Mouse (Mus musculus): ENCODE results near the gene Proser3.

DNA sequence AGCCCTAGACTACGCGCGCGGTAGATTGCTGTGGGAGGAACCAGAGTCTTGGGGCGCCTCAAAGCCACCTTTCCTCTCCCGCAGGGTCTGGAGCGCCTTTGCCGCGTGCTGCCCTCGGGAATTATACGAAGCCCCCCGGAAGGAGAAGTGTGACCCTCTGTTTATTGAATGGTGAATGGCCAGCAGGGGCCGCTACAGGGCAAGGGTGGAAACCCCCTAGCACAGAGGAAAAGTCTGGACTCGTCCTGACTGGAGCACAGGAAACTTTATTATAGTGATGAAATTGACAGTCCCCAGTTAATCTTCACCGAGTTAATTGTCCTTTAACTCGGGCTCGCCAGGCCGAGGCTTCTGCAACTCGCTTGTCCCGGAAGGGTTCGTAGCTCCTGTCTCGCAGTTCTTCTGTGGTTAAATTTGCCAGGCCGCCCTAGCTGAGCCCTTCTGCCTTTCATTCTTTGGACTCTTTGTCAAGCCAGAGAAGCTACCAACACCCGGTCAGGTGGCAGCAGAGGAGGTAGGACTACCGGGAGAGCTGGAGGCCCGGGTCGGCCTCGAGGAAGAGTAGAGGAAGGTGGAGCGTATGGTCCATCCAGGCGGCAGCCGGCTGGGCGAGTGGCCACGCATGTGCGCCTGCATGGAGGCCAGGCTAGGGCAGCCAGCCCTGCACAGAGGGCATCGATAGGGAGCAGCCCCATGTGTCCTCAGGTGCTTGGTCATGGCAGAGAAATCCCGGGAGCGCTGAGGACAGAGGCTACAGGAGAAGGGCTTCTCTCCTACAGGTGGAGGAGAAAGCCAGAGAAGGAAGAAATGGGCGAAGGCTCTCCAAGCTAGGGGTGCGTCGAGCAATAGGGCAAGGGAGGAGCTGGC lies 37.6 kb upstream of the Proser3 start:
- TF ChIP-seq CTCF (IDR thresholded peaks at IDR 0.05; ENCODE audit: low read depth) (peak; percentile 90), EP300 (IDR thresholded peaks at IDR 0.05; ENCODE audit: low read depth) (no peak)

Measured in heart, postnatal 0 days (tissue).